Mouse (Mus musculus) brain, embryonic 14.5 days (tissue): Measurements from ENCODE around the gene Pdia2.

Experiments used
- CTCF ChIP-seq: fragments of 200-500 bp; IDR thresholded peaks from 2 replicates; pipeline ENCODE4 v1.5.1; 2012; ENCODE audit warnings: inconsistent platforms, mild to moderate bottlenecking, moderate library complexity, borderline replicate concordance; ENCODE audit not compliant: insufficient read depth, insufficient read length; ENCODE audit errors: extremely low read depth
- POLR2A ChIP-seq: fragments of 200-500 bp; IDR thresholded peaks from 2 replicates; pipeline ENCODE4 v1.6.1; 2012; ENCODE audit warnings: mild to moderate bottlenecking, inconsistent platforms, borderline replicate concordance; ENCODE audit not compliant: poor library complexity, insufficient read depth, insufficient read length, severe bottlenecking; ENCODE audit errors: extremely low read depth

- TF ChIP-seq CTCF (no peak), POLR2A (no peak)
Observed at GRCm38 (mm10) chr17:26231156-26231555, 32.3 kb upstream of the Pdia2 start.
